Mouse (Mus musculus): Measurements from ENCODE around the gene Cttnbp2nl. TPM values are rescaled to one million over a fixed set of nuclear protein-coding genes. Genes with fewer than 3 reads are reported as not detected.
A peak's percentile ranks its signal among the peaks of the same experiment; 100 is the strongest.

The Cttnbp2nl gene
- polyA plus RNA-seq, 1 experiment, result 28.8 TPM

GRCm38 (mm10) chr3:104962866-104963265 is 90.1 kb downstream of the Cttnbp2nl start:
- TF ChIP-seq CTCF (IDR thresholded peaks at IDR 0.05; ENCODE audit: borderline replicate concordance, extremely low read depth, insufficient read depth, insufficient read length) (no peak), POLR2A (IDR thresholded peaks at IDR 0.05; ENCODE audit: borderline replicate concordance, extremely low read depth, insufficient read depth, insufficient read length, poor library complexity, severe bottlenecking) (no peak)
- no peak for DNase-seq (ENCODE audit: low read depth)

GRCm38 (mm10) chr3:104962141-104962611 is 90.8 kb downstream of the Cttnbp2nl start:
- TF ChIP-seq CTCF (IDR thresholded peaks at IDR 0.05; ENCODE audit: borderline replicate concordance, extremely low read depth, insufficient read depth, insufficient read length) (no peak), POLR2A (IDR thresholded peaks at IDR 0.05; ENCODE audit: borderline replicate concordance, extremely low read depth, insufficient read depth, insufficient read length, poor library complexity, severe bottlenecking) (no peak)
- DNase-seq (ENCODE audit: low read depth), result peak; percentile 22

GRCm38 (mm10) chr3:104961066-104962059 is 91.6 kb downstream of the Cttnbp2nl start, which contains the start of gene Wnt2b:
Gene Wnt2b, minus strand, starts transcription at chr3:104961921.
- TF ChIP-seq POLR2A (IDR thresholded peaks at IDR 0.05; ENCODE audit: borderline replicate concordance, extremely low read depth, insufficient read depth, insufficient read length, poor library complexity, severe bottlenecking), result no peak
- no peak for TF ChIP-seq CTCF (IDR thresholded peaks at IDR 0.05; ENCODE audit: borderline replicate concordance, extremely low read depth, insufficient read depth, insufficient read length)
- DNase-seq (ENCODE audit: low read depth), result peak; percentile 53

GRCm38 (mm10) chr3:104960026-104961000 is 92.6 kb downstream of the Cttnbp2nl start:
- no peak for DNase-seq (ENCODE audit: low read depth)
- TF ChIP-seq POLR2A (IDR thresholded peaks at IDR 0.05; ENCODE audit: borderline replicate concordance, extremely low read depth, insufficient read depth, insufficient read length, poor library complexity, severe bottlenecking), result no peak
- TF ChIP-seq CTCF (IDR thresholded peaks at IDR 0.05; ENCODE audit: borderline replicate concordance, extremely low read depth, insufficient read depth, insufficient read length), result no peak

DNA sequence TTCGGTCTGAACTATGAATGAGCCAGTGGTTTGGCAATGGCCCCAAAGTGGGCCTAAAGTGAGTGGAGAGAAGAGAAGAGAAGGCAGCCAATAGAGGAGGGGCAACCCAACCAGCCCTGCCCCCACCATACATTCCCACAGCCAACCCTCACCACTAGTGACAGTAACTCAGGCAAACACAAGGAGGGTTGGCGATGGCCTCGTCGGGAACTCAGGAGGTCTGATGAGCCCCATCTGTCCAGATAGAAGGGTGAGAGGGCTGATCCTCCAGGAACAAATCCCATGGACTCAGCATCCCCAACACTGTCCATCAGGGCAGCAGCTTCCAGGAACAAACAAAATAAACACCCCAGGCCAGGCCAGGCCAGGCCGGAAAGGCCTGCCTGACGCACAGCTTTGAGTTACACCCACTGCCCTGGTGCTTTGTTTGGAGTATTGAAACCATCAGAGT is 96.8 kb downstream of the Cttnbp2nl start:
- TF ChIP-seq CTCF (IDR thresholded peaks at IDR 0.05; ENCODE audit: borderline replicate concordance, extremely low read depth, insufficient read depth, insufficient read length) (no peak), POLR2A (IDR thresholded peaks at IDR 0.05; ENCODE audit: borderline replicate concordance, extremely low read depth, insufficient read depth, insufficient read length, poor library complexity, severe bottlenecking) (no peak)
- DNase-seq (ENCODE audit: low read depth), result no peak

GRCm38 (mm10) chr3:104954551-104954950 is 98.4 kb downstream of the Cttnbp2nl start:
- no peak for TF ChIP-seq POLR2A (IDR thresholded peaks at IDR 0.05; ENCODE audit: borderline replicate concordance, extremely low read depth, insufficient read depth, insufficient read length, poor library complexity, severe bottlenecking)
- TF ChIP-seq CTCF (IDR thresholded peaks at IDR 0.05; ENCODE audit: borderline replicate concordance, extremely low read depth, insufficient read depth, insufficient read length), result no peak

GRCm38 (mm10) chr3:104954137-104954536 is 98.8 kb downstream of the Cttnbp2nl start:
- no peak for TF ChIP-seq POLR2A (IDR thresholded peaks at IDR 0.05; ENCODE audit: borderline replicate concordance, extremely low read depth, insufficient read depth, insufficient read length, poor library complexity, severe bottlenecking)
- TF ChIP-seq CTCF (IDR thresholded peaks at IDR 0.05; ENCODE audit: borderline replicate concordance, extremely low read depth, insufficient read depth, insufficient read length), result no peak
- DNase-seq (ENCODE audit: low read depth), result no peak

More at GRCm38 (mm10) chr3:104954551-104954950, 98.4 kb downstream of the Cttnbp2nl start:
- no peak for DNase-seq (ENCODE audit: low read depth)

DNA sequence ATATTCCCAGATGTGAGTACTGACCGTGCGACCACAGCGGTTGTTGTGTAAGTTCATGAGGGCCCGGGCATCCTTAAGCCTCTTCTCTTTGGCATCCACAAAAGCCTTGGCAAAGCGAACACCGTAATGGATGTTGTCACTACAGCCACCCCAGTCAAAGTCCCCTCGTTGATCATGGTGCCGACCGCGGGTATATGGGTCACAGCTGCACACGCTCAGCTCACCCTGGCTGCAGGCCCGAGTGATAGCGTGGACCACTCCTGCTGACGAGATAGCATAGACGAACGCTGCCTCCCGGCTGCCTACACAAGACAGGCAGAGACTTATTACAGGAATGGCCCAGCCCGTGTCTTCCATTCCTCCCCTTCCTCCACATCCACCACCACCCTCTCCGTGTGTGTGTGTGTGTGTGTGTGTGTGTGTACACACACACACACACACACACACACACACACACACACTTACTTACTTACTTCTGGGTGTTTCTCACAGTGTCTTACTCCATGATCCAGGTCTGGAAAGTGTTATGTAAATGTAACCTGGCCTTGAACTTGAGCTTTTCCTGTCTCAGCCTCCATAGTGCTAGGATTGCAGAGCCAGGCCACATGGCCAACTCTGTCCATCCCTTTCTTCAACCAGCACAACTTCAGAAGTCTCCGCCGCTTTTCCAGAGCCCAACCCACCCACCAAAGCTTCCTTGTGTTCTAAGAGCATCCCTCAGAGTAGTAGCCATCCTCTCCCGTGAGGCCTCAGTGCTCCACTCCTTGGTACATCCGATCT is 99.9 kb downstream of the Cttnbp2nl start:
- TF ChIP-seq CTCF (IDR thresholded peaks at IDR 0.05; ENCODE audit: borderline replicate concordance, extremely low read depth, insufficient read depth, insufficient read length) (no peak), POLR2A (IDR thresholded peaks at IDR 0.05; ENCODE audit: borderline replicate concordance, extremely low read depth, insufficient read depth, insufficient read length, poor library complexity, severe bottlenecking) (no peak)
- DNase-seq (ENCODE audit: low read depth), result no peak

Other genes with a start within 250 kb of the Cttnbp2nl start
- 6.0 and 8.6 TPM in 2 replicates for gene Mov10, start 234.6 kb downstream of the Cttnbp2nl start, polyA plus RNA-seq (2012; rRNA removed)
- 13.9 and 14.6 TPM in 2 replicates for gene St7l, start 189.1 kb downstream of the Cttnbp2nl start, polyA plus RNA-seq (2012; rRNA removed)
- gene Capza1, start 188.6 kb downstream of the Cttnbp2nl start, polyA plus RNA-seq (2012; rRNA removed), result 55.6 and 77.9 TPM in 2 replicates
- 1.8 and 3.0 TPM in 2 replicates for gene Wnt2b, start 91.2 kb downstream of the Cttnbp2nl start, polyA plus RNA-seq (2012; rRNA removed)
- gene 4930564D02Rik, start 13.7 kb upstream of the Cttnbp2nl start, polyA plus RNA-seq (2012; rRNA removed), result not detected in 2 replicates